Mouse (Mus musculus): Measurements from ENCODE around the gene Gm10428. TPM values are rescaled to one million over a fixed set of nuclear protein-coding genes. Genes with fewer than 3 reads are reported as not detected.

The Gm10428 gene
- not detected in 2 replicates for polyA plus RNA-seq (2015; fragmentation: Nextera tagmentation; extraction: Ambion mirVana)

GRCm38 (mm10) chr11:62752780-62753179 lies at the start of gene Gm10428:
TSS of gene Gm10428 (plus strand) at chr11:62753100.
- Histone ChIP-seq H3K4me2 (no peak within 1 kb of the TSS), H3K4me3 (no peak within 1 kb of the TSS)
- WGBS: 78% methylated on average over 8 of the region's 8 CpGs

GRCm38 (mm10) chr11:62706141-62706540 lies 46.8 kb upstream of the Gm10428 start:
- Histone ChIP-seq H3K9ac (no peak overlapping the region), H3K4me3 (no peak overlapping the region), H3K9me3 (no peaks in the 10 kb centered on the region), H3K36me3 (no peaks in the 10 kb centered on the region), H3K4me1 (peaks cover 23% of the 10 kb centered on the region), H3K4me2 (no peak overlapping the region), H3K27ac (replicated peaks) (no peak overlapping the region), H3K27me3 (replicated peaks) (no peaks in the 10 kb centered on the region)
- WGBS: 77% methylated on average over 2 of the region's 2 CpGs
- ATAC-seq (ENCODE audit: extremely low read depth, insufficient number of reproducible peaks, low FRiP score, low TSS enrichment): no peak

More at GRCm38 (mm10) chr11:62752780-62753179, at the start of gene Gm10428:
- Histone ChIP-seq H3K27me3 (replicated peaks) (peaks cover 52% of the 10 kb centered on the region), H3K9ac (no peak within 1 kb of the TSS), H3K9me3 (no peaks in the 10 kb centered on the region), H3K27ac (replicated peaks) (no peak within 1 kb of the TSS), H3K4me1 (peaks cover 10% of the 10 kb centered on the region; the same call in 1 of the 2 replicates), H3K36me3 (no peaks in the 10 kb centered on the region)
- ATAC-seq (ENCODE audit: extremely low read depth, insufficient number of reproducible peaks, low FRiP score, low TSS enrichment): no peak

- Histone ChIP-seq H3K4me1 (peaks cover 23% of the 10 kb centered on the region), H3K9me3 (no peaks in the 10 kb centered on the region), H3K4me3 (no peak overlapping the region), H3K27me3 (replicated peaks) (no peaks in the 10 kb centered on the region), H3K4me2 (no peak overlapping the region), H3K36me3 (peaks cover 16% of the 10 kb centered on the region), H3K27ac (replicated peaks) (0 out of 2 replicates have a peak overlapping the region, but pooled peaks have one; percentile 28), H3K9ac (no peak overlapping the region)
- 60% methylated on average over 7 of the region's 7 CpGs for WGBS
- no peak for ATAC-seq (ENCODE audit: extremely low read depth, insufficient number of reproducible peaks, low FRiP score, low TSS enrichment)
These were observed 44.6 kb upstream of the Gm10428 start for GRCm38 (mm10) chr11:62708252-62708651.

- peaks cover 23% of the 10 kb centered on the region for H3K4me1 ChIP-seq
- no peaks in the 10 kb centered on the region for H3K27me3 ChIP-seq (replicated peaks)
- no peak overlapping the region for H3K4me3 ChIP-seq
- peak overlapping the region; percentile 1; the same call in 1 of the 2 replicates for H3K27ac ChIP-seq (replicated peaks)
- no peak overlapping the region for H3K4me2 ChIP-seq
- 54% methylated on average over 5 of the region's 5 CpGs for WGBS
- H3K36me3 ChIP-seq: peaks cover 36% of the 10 kb centered on the region
- no peak for ATAC-seq (ENCODE audit: extremely low read depth, insufficient number of reproducible peaks, low FRiP score, low TSS enrichment)
- no peaks in the 10 kb centered on the region for H3K9me3 ChIP-seq
- no peak overlapping the region for H3K9ac ChIP-seq
These were observed 42.2 kb upstream of the Gm10428 start for GRCm38 (mm10) chr11:62710657-62711056.

- no peak overlapping the region for H3K4me2 ChIP-seq
- 0 out of 2 replicates have a peak, but pooled peaks cover 2% of the 10 kb centered on the region for H3K27me3 ChIP-seq (replicated peaks)
- H3K4me3 ChIP-seq: no peak overlapping the region
- no peaks in the 10 kb centered on the region for H3K9me3 ChIP-seq
- peaks cover 49% of the 10 kb centered on the region for H3K36me3 ChIP-seq
- peaks cover 19% of the 10 kb centered on the region for H3K4me1 ChIP-seq
- no peak for ATAC-seq (ENCODE audit: extremely low read depth, insufficient number of reproducible peaks, low FRiP score, low TSS enrichment)
- no peak overlapping the region for H3K9ac ChIP-seq
- no peak overlapping the region for H3K27ac ChIP-seq (replicated peaks)
- 74% methylated on average over 8 of the region's 8 CpGs for WGBS
These were observed 24.6 kb upstream of the Gm10428 start for GRCm38 (mm10) chr11:62728276-62728675.

GRCm38 (mm10) chr11:62731311-62732021 lies 21.4 kb upstream of the Gm10428 start, which contains the start of gene Zfp287:
TSS of gene Zfp287 (minus strand) at chr11:62731905.
- H3K27me3 ChIP-seq (replicated peaks): 0 out of 2 replicates have a peak, but pooled peaks cover 3% of the 10 kb centered on the region
- H3K9me3 ChIP-seq: no peaks in the 10 kb centered on the region
- ATAC-seq (ENCODE audit: extremely low read depth, insufficient number of reproducible peaks, low FRiP score, low TSS enrichment): peak; percentile 73; the same call in 1 of the 2 replicates
- WGBS: under 1% methylated on average over 48 of the region's 48 CpGs
- H3K36me3 ChIP-seq: peaks cover 20% of the 10 kb centered on the region
- peak within 1 kb of the TSS; percentile 82 for H3K9ac ChIP-seq
- H3K4me3 ChIP-seq: peak within 1 kb of the TSS; percentile 77
- H3K4me2 ChIP-seq: peak within 1 kb of the TSS; percentile 85
- H3K27ac ChIP-seq (replicated peaks): peak within 1 kb of the TSS; percentile 62
- H3K4me1 ChIP-seq: peaks cover 11% of the 10 kb centered on the region

GRCm38 (mm10) chr11:62732022-62732387 lies 20.9 kb upstream of the Gm10428 start:
- Histone ChIP-seq H3K9me3 (no peaks in the 10 kb centered on the region), H3K4me1 (peaks cover 11% of the 10 kb centered on the region), H3K4me2 (peak overlapping the region; percentile 85), H3K4me3 (peak overlapping the region; percentile 77), H3K9ac (no peak overlapping the region), H3K27me3 (replicated peaks) (0 out of 2 replicates have a peak, but pooled peaks cover 3% of the 10 kb centered on the region), H3K36me3 (peaks cover 20% of the 10 kb centered on the region), H3K27ac (replicated peaks) (no peak overlapping the region)
- 19% methylated on average over 5 of the region's 5 CpGs for WGBS
- no peak for ATAC-seq (ENCODE audit: extremely low read depth, insufficient number of reproducible peaks, low FRiP score, low TSS enrichment)

GRCm38 (mm10) chr11:62732665-62733064 lies 20.2 kb upstream of the Gm10428 start:
- WGBS: 80% methylated on average over 3 of the region's 3 CpGs
- Histone ChIP-seq H3K36me3 (peaks cover 14% of the 10 kb centered on the region), H3K4me1 (peaks cover 11% of the 10 kb centered on the region), H3K27me3 (replicated peaks) (0 out of 2 replicates have a peak, but pooled peaks cover 3% of the 10 kb centered on the region), H3K27ac (replicated peaks) (no peak overlapping the region), H3K4me2 (no peak overlapping the region), H3K9ac (no peak overlapping the region), H3K9me3 (no peaks in the 10 kb centered on the region), H3K4me3 (no peak overlapping the region)
- ATAC-seq (ENCODE audit: extremely low read depth, insufficient number of reproducible peaks, low FRiP score, low TSS enrichment): no peak

- H3K9me3 ChIP-seq: no peaks in the 10 kb centered on the region
- no peak for ATAC-seq (ENCODE audit: extremely low read depth, insufficient number of reproducible peaks, low FRiP score, low TSS enrichment)
- no peak overlapping the region for H3K4me2 ChIP-seq
- whole genome bisulfite sequencing: 70% methylated on average over 2 of the region's 2 CpGs
- no peak overlapping the region for H3K4me3 ChIP-seq
- no peaks in the 10 kb centered on the region for H3K36me3 ChIP-seq
- peaks cover 16% of the 10 kb centered on the region; the same call in 1 of the 2 replicates for H3K27me3 ChIP-seq (replicated peaks)
- no peak overlapping the region for H3K9ac ChIP-seq
- H3K4me1 ChIP-seq: 0 out of 2 replicates have a peak, but pooled peaks cover under 1% of the 10 kb centered on the region
- no peak overlapping the region for H3K27ac ChIP-seq (replicated peaks)
These were observed 11.7 kb upstream of the Gm10428 start for GRCm38 (mm10) chr11:62741186-62741585.

- H3K27me3 ChIP-seq (replicated peaks): peaks cover 29% of the 10 kb centered on the region; the same call in 1 of the 2 replicates
- 72% methylated on average over 10 of the region's 10 CpGs for WGBS
- no peak overlapping the region for H3K27ac ChIP-seq (replicated peaks)
- H3K4me2 ChIP-seq: no peak overlapping the region
- ATAC-seq (ENCODE audit: extremely low read depth, insufficient number of reproducible peaks, low FRiP score, low TSS enrichment): no peak
- no peaks in the 10 kb centered on the region for H3K36me3 ChIP-seq
- H3K9me3 ChIP-seq: no peaks in the 10 kb centered on the region
- H3K4me1 ChIP-seq: 0 out of 2 replicates have a peak, but pooled peaks cover 3% of the 10 kb centered on the region
- no peak overlapping the region for H3K4me3 ChIP-seq
- no peak overlapping the region for H3K9ac ChIP-seq
These were observed 10.5 kb upstream of the Gm10428 start for GRCm38 (mm10) chr11:62742261-62742957.

GRCm38 (mm10) chr11:62744103-62744502 lies 8.8 kb upstream of the Gm10428 start:
- Histone ChIP-seq H3K27ac (replicated peaks) (no peak overlapping the region), H3K27me3 (replicated peaks) (peaks cover 33% of the 10 kb centered on the region), H3K9ac (no peak overlapping the region), H3K4me3 (no peak overlapping the region), H3K4me1 (0 out of 2 replicates have a peak, but pooled peaks cover 3% of the 10 kb centered on the region), H3K9me3 (no peaks in the 10 kb centered on the region), H3K4me2 (no peak overlapping the region), H3K36me3 (no peaks in the 10 kb centered on the region)
- WGBS: 45% methylated on average over 5 of the region's 5 CpGs
- no peak for ATAC-seq (ENCODE audit: extremely low read depth, insufficient number of reproducible peaks, low FRiP score, low TSS enrichment)
